Mouse (Mus musculus) NIH3T3 (cell line): ENCODE measurements at regions not wholly inside any gene's neighbourhood (a gene's known extent, or its start where the extent isn't known, plus 50 kb on each side); places are given as distances from the start of the nearest gene placed in this dataset.

Experiments
- DNase-seq: peaks from one replicate; pipeline ENCODE4 v3.0.0-alpha.2; 2012; ENCODE audit warnings: low read depth

DNA sequence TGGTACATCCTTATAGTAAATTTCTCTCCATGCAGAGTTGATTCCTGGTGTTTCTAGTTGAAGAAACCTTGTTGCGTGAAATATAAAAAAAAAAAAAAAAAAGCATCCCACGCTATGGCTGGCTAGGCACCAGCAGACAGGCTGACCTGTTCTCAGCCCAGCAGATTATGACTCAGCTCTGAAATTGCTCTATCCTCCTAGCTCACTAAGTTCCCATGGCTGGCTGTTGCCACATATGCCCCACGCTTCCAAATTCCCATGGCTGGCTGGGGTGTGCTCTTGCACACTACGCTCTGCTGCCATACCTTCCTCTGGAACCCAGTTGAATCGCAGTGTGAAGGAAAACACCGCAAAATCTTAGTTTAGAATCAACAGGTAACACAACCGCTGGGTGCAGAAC is 270.1 kb downstream of the Mid1ip1 start:
- DNase-seq: peak; percentile 1

GRCm38 (mm10) chrX:10991871-10992210 is 277.0 kb downstream of the Mid1ip1 start:
- no peak for DNase-seq

DNA sequence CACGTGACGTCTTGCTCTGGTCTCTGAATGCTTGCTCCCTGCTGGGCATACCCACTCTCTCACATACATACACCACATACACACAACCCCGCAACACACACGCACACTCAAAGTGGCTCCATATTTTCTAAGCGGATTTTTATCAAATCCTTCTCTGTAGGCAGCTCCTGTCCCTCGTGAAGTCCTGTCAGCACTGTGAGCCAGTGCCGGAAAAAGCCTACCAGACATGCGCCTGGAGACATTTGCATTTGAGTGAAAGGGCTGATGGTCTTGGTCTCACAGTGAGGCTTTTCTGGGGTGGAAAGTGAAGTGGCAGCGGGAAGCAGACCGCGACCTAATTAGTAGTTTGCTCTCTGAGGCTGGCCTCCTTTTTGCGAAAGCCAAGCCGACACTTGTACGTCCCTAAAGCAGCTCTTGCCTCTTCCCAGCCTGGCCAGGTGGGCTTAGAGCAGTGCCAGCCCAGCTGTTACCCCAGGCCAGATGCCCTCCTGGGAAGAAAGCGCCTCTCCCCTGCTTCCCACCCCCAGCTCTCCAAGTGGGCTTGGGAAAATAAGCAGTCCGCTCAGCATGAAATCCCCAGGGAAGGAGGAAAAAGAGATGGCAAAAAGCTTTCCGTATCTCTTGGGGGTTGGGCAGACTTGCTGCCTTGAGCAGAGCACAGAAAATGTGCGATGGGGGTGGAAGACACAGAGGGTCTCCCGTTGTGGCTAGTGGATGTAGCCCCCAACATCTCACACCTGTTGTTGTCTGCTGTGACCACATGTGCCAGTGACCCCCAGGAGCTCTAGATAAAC is 277.6 kb downstream of the Mid1ip1 start:
- DNase-seq: no peak

DNA sequence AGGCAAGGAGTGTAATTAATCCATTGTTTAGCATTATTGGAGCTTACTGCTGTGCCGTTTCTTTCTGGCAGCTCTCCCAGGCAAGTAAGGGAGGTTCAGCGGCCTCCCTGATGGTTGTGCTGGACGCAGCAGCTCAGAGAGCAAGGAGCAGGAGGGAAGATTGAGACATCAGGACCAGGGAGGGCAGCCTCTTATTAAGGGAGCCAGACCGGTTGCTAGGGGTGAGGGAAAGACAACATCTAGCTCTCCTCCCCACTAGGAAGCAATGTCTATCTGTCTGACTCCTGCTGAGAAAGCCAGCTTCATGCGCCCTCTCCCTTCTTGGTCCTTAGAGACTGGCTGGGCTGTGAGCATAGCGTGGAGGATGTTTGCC is 278.2 kb downstream of the Mid1ip1 start:
- no peak for DNase-seq

DNA sequence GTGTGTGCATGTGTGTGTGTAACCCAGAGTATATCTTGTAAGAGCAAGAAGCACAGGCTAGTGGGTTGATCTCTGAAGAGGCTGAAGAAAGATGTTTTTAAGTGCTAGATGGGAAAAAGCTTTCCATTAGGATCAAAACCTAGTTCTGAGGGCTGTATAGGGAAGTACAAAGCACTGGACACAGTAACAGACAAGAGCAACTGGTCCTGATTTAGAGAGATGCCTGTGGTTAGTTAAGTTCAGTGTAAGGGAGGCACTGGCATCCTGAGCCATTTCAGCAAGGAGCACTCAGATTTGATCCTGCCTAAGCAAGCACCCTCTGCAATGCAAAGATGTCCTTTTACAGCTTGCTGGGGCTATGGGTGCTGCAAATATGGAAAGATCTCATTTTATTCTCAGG is 280.1 kb downstream of the Mid1ip1 start:
- no peak for DNase-seq

DNA sequence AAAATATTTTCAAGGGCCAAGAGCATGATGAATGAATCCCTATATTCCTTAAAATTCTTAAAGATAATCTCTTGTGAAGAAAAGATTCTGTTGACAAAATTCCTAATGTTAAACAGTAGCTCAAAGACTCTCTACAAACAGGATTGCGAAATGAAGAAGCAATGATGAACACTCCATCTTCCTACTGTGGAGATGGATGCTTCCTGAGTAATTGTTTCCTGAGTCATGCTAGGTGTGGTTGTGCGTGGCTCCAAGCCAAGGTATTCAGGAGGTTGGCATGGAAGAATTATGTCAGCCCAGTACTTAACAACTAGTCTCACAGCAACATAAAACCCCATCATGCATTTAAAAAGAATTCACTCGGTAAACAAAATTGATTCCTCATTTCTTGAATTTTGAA is 286.4 kb downstream of the Mid1ip1 start:
- DNase-seq: no peak

DNA sequence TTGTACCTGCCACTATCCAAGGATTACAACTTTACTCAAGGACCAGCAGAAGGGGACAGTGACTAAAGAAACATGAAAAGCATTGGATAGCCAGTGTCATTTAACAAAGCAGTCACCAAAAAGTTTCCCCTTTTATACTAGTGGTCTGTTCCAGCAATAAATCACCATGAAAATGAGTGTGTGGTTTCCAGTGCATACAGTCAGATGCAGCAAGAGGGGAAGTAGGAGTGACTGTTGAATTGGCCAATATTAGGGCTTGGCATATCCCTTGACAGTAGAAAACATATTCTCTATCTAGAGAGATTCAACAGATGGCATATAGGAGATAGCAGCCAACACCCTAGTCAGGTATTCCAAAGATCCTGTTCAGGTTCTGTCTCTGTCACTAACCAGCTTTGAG is 259.8 kb upstream of the H2al1a start:
- DNase-seq: no peak

DNA sequence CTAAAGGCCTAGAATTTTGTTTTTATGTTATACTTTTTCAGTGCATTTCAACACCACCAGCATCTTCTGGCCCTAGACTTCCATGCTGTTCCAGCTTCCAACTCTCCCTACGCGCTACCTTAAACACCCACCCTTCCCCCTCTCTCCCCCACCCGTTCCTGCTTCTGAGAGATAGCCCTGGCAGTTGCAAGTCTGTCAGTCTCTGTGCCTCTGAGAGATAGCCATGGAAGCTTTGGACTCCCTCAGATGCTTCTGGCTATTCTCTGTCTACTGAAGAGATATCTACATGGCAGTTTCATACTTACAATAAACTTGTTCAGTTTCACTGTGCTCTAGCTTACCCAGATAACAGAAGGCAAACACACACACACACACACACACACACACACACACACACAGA is 252.3 kb upstream of the H2al1a start:
- no peak for DNase-seq

- DNase-seq: no peak
These were observed 216.9 kb upstream of the H2al1a start for GRCm38 (mm10) chrX:11082171-11082570.

- DNase-seq: no peak
These were observed 216.2 kb upstream of the H2al1a start for GRCm38 (mm10) chrX:11082845-11083244.

GRCm38 (mm10) chrX:11086257-11087072 is 212.6 kb upstream of the H2al1a start:
- DNase-seq: no peak

DNA sequence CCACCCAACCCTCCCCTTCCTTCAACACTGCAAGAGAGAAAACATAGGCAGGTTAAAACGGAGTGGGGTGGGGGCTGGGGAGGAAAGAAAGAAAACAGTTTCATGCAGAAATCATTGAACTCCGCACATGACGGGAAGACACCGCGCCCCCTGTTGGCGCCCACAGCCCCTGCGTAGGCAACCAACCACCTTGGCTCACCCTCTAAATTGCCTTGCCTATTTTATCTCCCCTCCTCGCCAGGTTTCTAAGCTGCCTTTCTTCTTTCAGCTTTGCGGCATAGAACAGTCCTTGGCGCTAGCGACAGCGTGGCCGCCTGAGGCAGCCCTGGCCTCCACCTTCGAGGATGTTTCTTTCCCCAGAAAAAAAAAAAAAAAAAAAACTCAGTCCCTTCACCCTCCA is 211.1 kb upstream of the H2al1a start:
- no peak for DNase-seq

- no peak for DNase-seq
These were observed 210.6 kb upstream of the H2al1a start for GRCm38 (mm10) chrX:11088506-11088905.

DNA sequence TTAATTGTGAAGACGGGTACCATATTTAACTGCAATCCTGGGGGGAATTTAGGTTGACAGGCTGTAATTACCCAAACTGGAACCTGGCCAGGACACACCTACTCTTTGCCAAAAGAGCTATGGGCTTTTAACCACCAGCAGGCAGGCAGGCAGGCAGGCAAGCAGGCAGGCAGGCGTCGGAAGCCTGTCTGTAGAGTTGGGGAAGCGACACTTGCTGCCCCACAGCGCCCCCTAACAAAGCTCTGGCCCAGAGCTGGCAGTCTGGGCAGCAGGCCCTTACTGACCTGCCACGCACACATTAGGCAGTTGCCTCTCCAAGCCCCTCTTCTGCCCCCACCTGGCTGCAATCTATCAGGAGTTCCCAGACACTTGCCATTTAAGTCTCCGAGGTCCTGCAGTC is 208.6 kb upstream of the H2al1a start:
- DNase-seq: no peak

DNA sequence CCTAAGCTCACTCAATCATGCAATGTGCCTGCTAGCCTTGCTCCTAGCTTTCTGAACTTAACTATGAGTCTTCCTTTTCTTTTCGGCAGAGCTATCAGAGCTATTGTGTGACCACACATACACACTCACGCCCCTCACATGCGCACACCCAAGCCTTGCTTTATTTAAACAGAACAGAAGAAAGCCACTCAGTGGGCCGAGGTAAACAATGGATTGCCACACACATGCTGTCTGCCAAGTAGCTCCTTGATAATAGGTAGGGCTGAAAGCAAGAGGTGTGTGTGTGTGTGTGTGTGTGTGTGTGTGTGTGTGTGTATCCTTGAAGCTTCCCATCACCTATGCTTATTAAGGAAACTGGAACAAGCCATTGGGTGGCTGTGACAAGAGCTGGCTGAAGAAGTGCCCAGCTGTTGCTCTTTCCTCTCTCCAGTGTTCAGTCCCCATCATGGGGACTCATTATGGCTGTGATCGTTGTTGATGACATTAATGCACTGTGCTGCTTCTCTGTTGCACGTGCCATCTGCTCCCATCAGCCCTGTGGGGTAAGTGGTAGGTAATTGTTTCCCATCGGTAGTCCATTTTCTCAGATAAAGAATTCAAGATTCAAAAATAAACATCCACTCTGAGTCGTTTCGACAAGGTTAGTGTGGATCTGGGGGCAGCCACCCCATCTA is 201.3 kb upstream of the H2al1a start:
- no peak for DNase-seq

GRCm38 (mm10) chrX:11098366-11098765 is 200.7 kb upstream of the H2al1a start:
- no peak for DNase-seq

- DNase-seq: no peak
These were observed 199.6 kb upstream of the H2al1a start for GRCm38 (mm10) chrX:11099146-11100087.

- DNase-seq: no peak
These were observed 198.1 kb upstream of the H2al1a start for GRCm38 (mm10) chrX:11100935-11101334.

GRCm38 (mm10) chrX:11131253-11131652 is 167.8 kb upstream of the H2al1a start:
- no peak for DNase-seq

DNA sequence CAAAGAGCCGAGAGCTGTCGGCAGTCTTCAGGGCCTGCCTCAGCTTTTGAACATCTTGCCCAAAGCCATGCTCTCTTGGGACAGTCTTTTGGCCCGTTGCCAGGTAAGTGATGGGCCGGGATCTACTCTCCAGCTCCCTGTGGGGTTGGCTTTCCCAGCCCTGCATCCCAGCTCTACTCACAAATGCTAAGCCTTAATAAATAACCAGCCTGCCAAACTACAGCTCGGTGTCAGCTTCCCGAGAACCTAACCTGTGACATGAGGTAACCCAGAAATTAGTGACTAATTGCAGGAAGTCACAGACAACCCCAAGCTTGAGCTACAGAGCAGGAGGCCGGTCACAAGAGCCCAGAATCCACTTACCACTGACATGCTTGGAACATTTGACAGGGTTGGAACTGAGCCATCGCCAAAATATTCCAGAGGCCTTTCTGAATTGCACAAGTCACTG is 159.1 kb upstream of the H2al1a start:
- DNase-seq: peak; percentile 23

DNA sequence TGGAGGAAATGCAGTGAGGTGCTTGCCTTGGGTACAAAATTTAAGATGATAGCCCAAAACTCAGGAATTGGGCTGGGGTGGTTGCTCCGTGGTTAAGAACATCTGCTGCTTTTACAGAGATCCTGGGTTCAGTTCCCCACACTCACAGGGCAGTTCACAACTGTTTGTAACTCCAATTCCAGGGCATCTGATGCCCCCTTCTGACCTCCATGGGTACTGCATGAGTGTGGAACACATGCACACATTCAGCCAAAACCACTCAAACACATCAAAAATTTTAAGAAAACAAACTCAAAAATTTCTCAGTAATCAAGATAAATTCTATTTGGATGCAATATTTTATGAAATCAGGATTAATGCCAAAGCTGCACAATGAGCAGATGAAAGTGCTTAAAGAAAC is 157.8 kb upstream of the H2al1a start:
- peak; percentile 1 for DNase-seq

- no peak for DNase-seq
These were observed 140.6 kb upstream of the H2al1a start for GRCm38 (mm10) chrX:11158416-11158815.
